Comparison of ENCODE assay signal across 8 mouse cellular contexts in genomic region chr13:73271336-73272242, GRCm38 (mm10). TPM values are rescaled to one million over a fixed set of nuclear protein-coding genes. Genes with fewer than 3 reads are reported as not detected.
DNase-seq lines count a peak whose midpoint lies in the region; ATAC-seq and TF ChIP-seq lines count a peak whose summit lies in the region.

No protein-coding gene starts in this region.

- H3K36me3 ChIP-seq in heart, adult 2 months (ENCODE audit: control insufficient read depth, insufficient read depth, low read length): no peaks in the 10 kb centered on the region
- no peaks in the 10 kb centered on the region for H3K36me3 ChIP-seq in hindbrain, embryonic 11.5 days (ENCODE audit: control insufficient read depth, insufficient read depth, low read length)
- no peaks in the 10 kb centered on the region for H3K36me3 ChIP-seq in midbrain, embryonic 14.5 days (ENCODE audit: control insufficient read depth, insufficient read depth, low read length)

- peak overlapping the region; percentile 85 for H3K9ac ChIP-seq in heart, adult 2 months (ENCODE audit: low read depth, low read length)
- no peak overlapping the region for H3K9ac ChIP-seq in hindbrain, embryonic 11.5 days (ENCODE audit: low read depth, low read length)
- H3K9ac ChIP-seq in midbrain, embryonic 14.5 days (replicated peaks; ENCODE audit: low read length): peak overlapping the region; percentile 3; the same call in 1 of the 2 replicates

- ATAC-seq in hindbrain, embryonic 11.5 days (ENCODE audit: low FRiP score): 0 out of 2 replicates have a peak, but pooled peaks have one; percentile 22
- ATAC-seq in midbrain, embryonic 14.5 days (ENCODE audit: low FRiP score, low TSS enrichment): peak; percentile 22; the same call in 1 of the 2 replicates

- DNase-seq in heart, adult 2 months: peak; percentile 35 to 47
- DNase-seq in heart, adult 9 months (ENCODE audit: low spot score in 2 of 2): no peak
- DNase-seq in embryo, embryonic 10 days (ENCODE audit: low spot score): peak; percentile 44
- DNase-seq in hindbrain, embryonic 11.5 days (ENCODE audit: low spot score): peak; percentile 62
- peak; percentile 74 for DNase-seq in midbrain, embryonic 14.5 days
- DNase-seq in left cerebral cortex, postnatal 14 days (ENCODE audit: low spot score in 2 of 2): no peak
- no peak for DNase-seq in thymus, postnatal 0 days (ENCODE audit: low spot score)
- no peak for DNase-seq in left cerebral cortex, postnatal 36 days (ENCODE audit: low spot score in 2 of 2)

- peak overlapping the region; percentile 65 for H3K4me2 ChIP-seq in hindbrain, embryonic 11.5 days (replicated peaks; ENCODE audit: low read depth, low read length)
- peak overlapping the region; percentile 46 for H3K4me2 ChIP-seq in midbrain, embryonic 14.5 days (ENCODE audit: low read length)

- TF ChIP-seq POLR2A in heart, adult 2 months (IDR thresholded peaks at IDR 0.05; ENCODE audit: insufficient read depth, low read depth, low read length): peak; percentile 32; the same call in 1 of the 2 replicates

- H3K4me3 ChIP-seq in heart, adult 2 months: peak overlapping the region; percentile 31
- H3K4me3 ChIP-seq in hindbrain, embryonic 11.5 days (ENCODE audit: low read depth, low read length): peak overlapping the region; percentile 23
- peak overlapping the region; percentile 22 for H3K4me3 ChIP-seq in midbrain, embryonic 14.5 days (replicated peaks; ENCODE audit: low read depth, low read length)

- H3K4me1 ChIP-seq in heart, adult 2 months (ENCODE audit: control insufficient read depth, insufficient read depth, low read length): no peaks in the 10 kb centered on the region; the same call in 1 of the 2 replicates
- H3K4me1 ChIP-seq in hindbrain, embryonic 11.5 days (replicated peaks; ENCODE audit: control insufficient read depth, insufficient read depth, low read length): peaks cover 8% of the 10 kb centered on the region; the same call in 1 of the 2 replicates
- peaks cover 15% of the 10 kb centered on the region for H3K4me1 ChIP-seq in midbrain, embryonic 14.5 days (ENCODE audit: control insufficient read depth, insufficient read depth, low read length)

- H3K27me3 ChIP-seq in heart, adult 2 months (ENCODE audit: control insufficient read depth, insufficient read depth, low read length): peaks cover 2% of the 10 kb centered on the region
- H3K27me3 ChIP-seq in hindbrain, embryonic 11.5 days (ENCODE audit: control insufficient read depth, insufficient read depth, low read length): peaks cover 74% of the 10 kb centered on the region
- peaks cover 78% of the 10 kb centered on the region for H3K27me3 ChIP-seq in midbrain, embryonic 14.5 days (ENCODE audit: control insufficient read depth, insufficient read depth, low read length)

- no peak for TF ChIP-seq CTCF in heart, adult 2 months (IDR thresholded peaks at IDR 0.05)

- no peaks in the 10 kb centered on the region for H3K9me3 ChIP-seq in hindbrain, embryonic 11.5 days (ENCODE audit: control insufficient read depth, low read length)
- H3K9me3 ChIP-seq in midbrain, embryonic 14.5 days (ENCODE audit: control insufficient read depth, low read length): no peaks in the 10 kb centered on the region

- intact Hi-C loops in heart, adult 2 months (cut with DNase I): no loop called here
- intact Hi-C loops in left cerebral cortex, postnatal 14 days (cut with DNase I): loop anchor here (5.0 kb wide), 2 partner anchors 639 to 1314 kb away; no protein-coding TSS in a partner anchor
- intact Hi-C loops in left cerebral cortex, postnatal 36 days (cut with DNase I): no loop called here

- WGBS in heart, adult 2 months: 1% methylated on average over 53 of the region's 53 CpGs
- WGBS in hindbrain, embryonic 11.5 days: under 1% methylated on average over 53 of the region's 53 CpGs
- WGBS in midbrain, embryonic 14.5 days: 1% methylated on average over 53 of the region's 53 CpGs

- H3K27ac ChIP-seq in heart, adult 2 months: peak overlapping the region; percentile 86
- H3K27ac ChIP-seq in hindbrain, embryonic 11.5 days (ENCODE audit: low read depth, low read length): no peak overlapping the region
- no peak overlapping the region; the same call in 1 of the 2 replicates for H3K27ac ChIP-seq in midbrain, embryonic 14.5 days (replicated peaks; ENCODE audit: low read depth, low read length)

- no peak for TF ChIP-seq EP300 in heart, adult 2 months (IDR thresholded peaks at IDR 0.05; ENCODE audit: insufficient read depth, low read depth, low read length)

- no peaks in the 10 kb centered on the region for H3K79me2 ChIP-seq in heart, adult 2 months (replicated peaks; ENCODE audit: control insufficient read depth, insufficient read depth, low read length)

RNA-seq across cellular contexts. Expression of gene Irx4, which starts 11.3 kb away (rescaled TPM):
- 10 to 100 TPM; 26.5 to 30.9 TPM for total RNA-seq in heart, adult 2 months (2021)
- polyA plus RNA-seq in heart, adult 2 months (2012; rRNA removed): 15.6 and 19.8 TPM in 2 replicates
- polyA plus RNA-seq in hindbrain, embryonic 11.5 days (2014; fragmentation: Nextera tagmentation; extraction: Ambion mirVana): 3.9 and 4.1 TPM in 2 replicates
- 2.3 and 3.0 TPM in 2 replicates for polyA plus RNA-seq in midbrain, embryonic 14.5 days (2014; fragmentation: Nextera tagmentation; extraction: Ambion mirVana)
- not detected for total RNA-seq in left cerebral cortex, postnatal 14 days (2021)
- polyA plus RNA-seq in thymus, postnatal 0 days (2015; fragmentation: Nextera tagmentation; extraction: Ambion mirVana): 0.25 and 0.41 TPM in 2 replicates
- total RNA-seq in left cerebral cortex, postnatal 36 days (2021): not detected

RNA-seq across cellular contexts. Expression of gene Mrpl36, which starts 56.7 kb away (rescaled TPM):
- total RNA-seq in heart, adult 2 months (2021): 10 to 100 TPM; 53.3 to 57.8 TPM
- polyA plus RNA-seq in heart, adult 2 months (2012; rRNA removed): 75.4 and 81.8 TPM in 2 replicates
- polyA plus RNA-seq in hindbrain, embryonic 11.5 days (2014; fragmentation: Nextera tagmentation; extraction: Ambion mirVana): 121 and 125 TPM in 2 replicates
- 80.0 and 88.5 TPM in 2 replicates for polyA plus RNA-seq in midbrain, embryonic 14.5 days (2014; fragmentation: Nextera tagmentation; extraction: Ambion mirVana)
- total RNA-seq in left cerebral cortex, postnatal 14 days (2021): 10 to 100 TPM; 36.4 to 38.6 TPM
- 190 and 210 TPM in 2 replicates for polyA plus RNA-seq in thymus, postnatal 0 days (2015; fragmentation: Nextera tagmentation; extraction: Ambion mirVana)
- total RNA-seq in left cerebral cortex, postnatal 36 days (2021): 10 to 100 TPM; 37.3 to 44.9 TPM

RNA-seq across cellular contexts. Expression of gene Ndufs6, which starts 56.8 kb away (rescaled TPM):
- total RNA-seq in heart, adult 2 months (2021): 1,000 to 10,000 TPM; 1,124 to 1,284 TPM
- polyA plus RNA-seq in heart, adult 2 months (2012; rRNA removed): 494 and 621 TPM in 2 replicates
- 311 and 321 TPM in 2 replicates for polyA plus RNA-seq in hindbrain, embryonic 11.5 days (2014; fragmentation: Nextera tagmentation; extraction: Ambion mirVana)
- 355 and 484 TPM in 2 replicates for polyA plus RNA-seq in midbrain, embryonic 14.5 days (2014; fragmentation: Nextera tagmentation; extraction: Ambion mirVana)
- 100 to 1,000 TPM; 182 to 189 TPM for total RNA-seq in left cerebral cortex, postnatal 14 days (2021)
- polyA plus RNA-seq in thymus, postnatal 0 days (2015; fragmentation: Nextera tagmentation; extraction: Ambion mirVana): 405 and 440 TPM in 2 replicates
- 100 to 1,000 TPM; 184 to 196 TPM for total RNA-seq in left cerebral cortex, postnatal 36 days (2021)

Comparison
In these comparisons a context has a peak if more than half of its experiments do, and no peak if none do; other contexts are left out.
1. DNase-seq: peak in heart, adult 2 months (2 of 2), embryo, embryonic 10 days (single experiment), hindbrain, embryonic 11.5 days (single experiment) and midbrain, embryonic 14.5 days (single experiment); none in heart, adult 9 months (0 of 2), left cerebral cortex, postnatal 14 days (0 of 2), thymus, postnatal 0 days (single experiment) and left cerebral cortex, postnatal 36 days (0 of 2).
2. Peak in every context shown above with its lines, with median percentiles within 50 percentile points of each other: H3K4me3 ChIP-seq.